Mouse (Mus musculus) embryo, embryonic 9.5 days (tissue): ENCODE measurements around the gene Lrrc8d.
A peak's percentile ranks its signal among the peaks of the same experiment; 100 is the strongest.

Source experiments
- DNase-seq: peaks from one replicate; pipeline ENCODE4 v3.0.0-alpha.2; 2017; ENCODE audit errors: extremely low spot score

Gene Lrrc8d

GRCm38 (mm10) chr5:105699141-105700069, at the start of gene Lrrc8d:
TSS of gene Lrrc8d (plus strand) at chr5:105699969.
- DNase-seq, result peak; percentile 86

- no peak for DNase-seq
These were observed 48.9 kb upstream of the Lrrc8d start for GRCm38 (mm10) chr5:105650728-105651479.

- no peak for DNase-seq
These were observed 48.2 kb upstream of the Lrrc8d start for GRCm38 (mm10) chr5:105651561-105651991.

GRCm38 (mm10) chr5:105654237-105655063, 45.3 kb upstream of the Lrrc8d start:
- DNase-seq, result peak; percentile 81

- DNase-seq, result no peak
These were observed 44.6 kb upstream of the Lrrc8d start for GRCm38 (mm10) chr5:105655100-105655734.

GRCm38 (mm10) chr5:105661894-105662293, 37.9 kb upstream of the Lrrc8d start:
- no peak for DNase-seq

- DNase-seq, result no peak
These were observed 32.8 kb upstream of the Lrrc8d start for GRCm38 (mm10) chr5:105666930-105667329.

GRCm38 (mm10) chr5:105667411-105667810, 32.4 kb upstream of the Lrrc8d start:
- DNase-seq, result no peak

GRCm38 (mm10) chr5:105669086-105669485, 30.7 kb upstream of the Lrrc8d start:
- DNase-seq, result no peak

- no peak for DNase-seq
These were observed 30.0 kb upstream of the Lrrc8d start for GRCm38 (mm10) chr5:105669508-105670353.

GRCm38 (mm10) chr5:105672332-105672731, 27.4 kb upstream of the Lrrc8d start:
- DNase-seq, result no peak

- DNase-seq, result no peak
These were observed 24.3 kb upstream of the Lrrc8d start for GRCm38 (mm10) chr5:105675511-105675910.

GRCm38 (mm10) chr5:105677071-105677470, 22.7 kb upstream of the Lrrc8d start:
- DNase-seq, result no peak

GRCm38 (mm10) chr5:105678243-105678642, 21.5 kb upstream of the Lrrc8d start:
- no peak for DNase-seq

GRCm38 (mm10) chr5:105679261-105679660, 20.5 kb upstream of the Lrrc8d start:
- no peak for DNase-seq

- peak; percentile 45 for DNase-seq
These were observed 19.6 kb upstream of the Lrrc8d start for GRCm38 (mm10) chr5:105679921-105680843.

- no peak for DNase-seq
These were observed 17.6 kb upstream of the Lrrc8d start for GRCm38 (mm10) chr5:105682143-105682611.

- DNase-seq, result peak; percentile 69
These were observed 15.8 kb upstream of the Lrrc8d start for GRCm38 (mm10) chr5:105683912-105684350.
